Mouse (Mus musculus) lung, embryonic 15.5 days (tissue): Measurements from ENCODE around the gene Slc22a12. TPM values are rescaled to one million over a fixed set of nuclear protein-coding genes. Genes with fewer than 3 reads are reported as not detected.

ENCODE experiments used
- microRNA-seq: library from miRNA; unstranded; fragments of <30 nt; microRNA quantifications from one replicate; pipeline ENCODE4, GENCODE M21; 2016
- polyA plus RNA-seq: library from polyadenylated mRNA; unstranded; fragments of >200 nt; fragmentation: Nextera tagmentation; extraction: Ambion mirVana; gene quantifications from 2 replicates; pipeline ENCODE4 v1.2.1, GENCODE M21; 2015

The Slc22a12 gene
- polyA plus RNA-seq, 1 experiment from 2014 or later: 0.11 TPM

Small RNA genes lying within 50 kb of the gene (microRNA-seq; reads per million reads assigned to microRNA genes)
- gene Gm26460: not detected

Other genes starting within 250 kb of the Slc22a12 start
- 0.77 and 0.92 TPM in 2 replicates for gene Cdc42bpg, start 236.6 kb downstream of the Slc22a12 start, polyA plus RNA-seq
- gene Men1, start 208.1 kb downstream of the Slc22a12 start, polyA plus RNA-seq: 82.6 and 85.7 TPM in 2 replicates
- 19.2 and 22.9 TPM in 2 replicates for gene Map4k2, start 201.9 kb downstream of the Slc22a12 start, polyA plus RNA-seq
- 133 and 136 TPM in 2 replicates for gene Sf1, start 179.3 kb downstream of the Slc22a12 start, polyA plus RNA-seq
- gene Pygm, start 158.6 kb downstream of the Slc22a12 start, polyA plus RNA-seq: 17.7 and 22.3 TPM in 2 replicates
- gene Rasgrp2, start 143.7 kb downstream of the Slc22a12 start, polyA plus RNA-seq: 62.6 and 72.1 TPM in 2 replicates
- 0.58 and 0.97 TPM in 2 replicates for gene Nrxn2, start 124.3 kb downstream of the Slc22a12 start, polyA plus RNA-seq